Mouse (Mus musculus) forebrain, embryonic 10.5 days (tissue): ENCODE data around the gene Olfml2a. TPM values are rescaled to one million over a fixed set of nuclear protein-coding genes. Genes with fewer than 3 reads are reported as not detected.

Experiments
- DNase-seq: peaks from one replicate; pipeline ENCODE4 v3.0.0-alpha.2; 2017; ENCODE audit warnings: low spot score; ENCODE audit errors: extremely low spot score
- H3K27ac ChIP-seq: fragments of 300-500 bp; sonication (generic); 2 replicates; pipeline ENCODE4 v1.5.1; 2016; ENCODE audit warnings: mild to moderate bottlenecking
- H3K27me3 ChIP-seq: fragments of 300-500 bp; sonication (generic); 2 replicates; pipeline ENCODE4 v1.6.1; 2016; ENCODE audit warnings: mild to moderate bottlenecking; ENCODE audit not compliant: poor library complexity, severe bottlenecking
- H3K36me3 ChIP-seq: fragments of 300-500 bp; sonication (generic); replicated peaks from 2 replicates; pipeline ENCODE4 v1.6.1; 2016; ENCODE audit warnings: mild to moderate bottlenecking, moderate library complexity
- H3K4me1 ChIP-seq: fragments of 300-500 bp; sonication (generic); 2 replicates; pipeline ENCODE4 v1.6.1; 2016
- H3K4me3 ChIP-seq: fragments of 300-500 bp; sonication (generic); 2 replicates; pipeline ENCODE4 v1.5.1; 2016; ENCODE audit warnings: mild to moderate bottlenecking, moderate library complexity
- H3K9me3 ChIP-seq: fragments of 300-500 bp; sonication (generic); 2 replicates; pipeline ENCODE4 v1.6.1; 2016; ENCODE audit warnings: mild to moderate bottlenecking, moderate library complexity
- WGBS: fragments of 180-500 bp; shearing (Covaris S2); methylation state at CpG from one replicate; pipeline ENCODE4 v1.1.7; 2016; 5-methylcytosine and 5-hydroxymethylcytosine counted together
- polyA plus RNA-seq: library from polyadenylated mRNA; unstranded; fragments of >200 nt; fragmentation: Nextera tagmentation; extraction: Ambion mirVana; gene quantifications from 2 replicates; pipeline ENCODE4 v1.2.1, GENCODE M21; 2016

Gene Olfml2a
- polyA plus RNA-seq, 1 experiment from 2014 or later = 1.2 TPM

GRCm38 (mm10) chr2:38943161-38943560 is 11.4 kb downstream of the Olfml2a start:
- no peaks in the 10 kb centered on the region for H3K4me1 ChIP-seq
- WGBS = 91% methylated on average over 5 of the region's 5 CpGs

GRCm38 (mm10) chr2:38943977-38944376 is 12.2 kb downstream of the Olfml2a start:
- no peaks in the 10 kb centered on the region for H3K9me3 ChIP-seq
- 44% methylated on average over 2 of the region's 2 CpGs for WGBS
- no peaks in the 10 kb centered on the region for H3K27me3 ChIP-seq
- no peak overlapping the region for H3K4me3 ChIP-seq
- H3K27ac ChIP-seq = no peak overlapping the region
- H3K4me1 ChIP-seq = no peaks in the 10 kb centered on the region
- DNase-seq = no peak
- no peaks in the 10 kb centered on the region for H3K36me3 ChIP-seq

More at GRCm38 (mm10) chr2:38943161-38943560, 11.4 kb downstream of the Olfml2a start:
- H3K4me3 ChIP-seq = no peak overlapping the region
- H3K27me3 ChIP-seq = no peaks in the 10 kb centered on the region
- H3K9me3 ChIP-seq = no peaks in the 10 kb centered on the region
- H3K36me3 ChIP-seq = no peaks in the 10 kb centered on the region
- DNase-seq = no peak
- no peak overlapping the region for H3K27ac ChIP-seq

GRCm38 (mm10) chr2:38944460-38945161 is 12.8 kb downstream of the Olfml2a start:
- 92% methylated on average over 3 of the region's 3 CpGs for WGBS
- Histone ChIP-seq H3K27ac (no peak overlapping the region), H3K4me1 (no peaks in the 10 kb centered on the region), H3K9me3 (no peaks in the 10 kb centered on the region), H3K27me3 (no peaks in the 10 kb centered on the region), H3K36me3 (no peaks in the 10 kb centered on the region), H3K4me3 (no peak overlapping the region)
- no peak for DNase-seq

GRCm38 (mm10) chr2:38947566-38947965 is 15.8 kb downstream of the Olfml2a start:
- Histone ChIP-seq H3K36me3 (no peaks in the 10 kb centered on the region), H3K27ac (no peak overlapping the region), H3K4me3 (no peak overlapping the region), H3K27me3 (no peaks in the 10 kb centered on the region), H3K9me3 (no peaks in the 10 kb centered on the region), H3K4me1 (no peaks in the 10 kb centered on the region)
- 79% methylated on average over 7 of the region's 7 CpGs for WGBS
- no peak for DNase-seq

- no peak overlapping the region for H3K4me3 ChIP-seq
- no peaks in the 10 kb centered on the region for H3K36me3 ChIP-seq
- no peak for DNase-seq
- WGBS = 87% methylated on average over 7 of the region's 7 CpGs
- H3K27me3 ChIP-seq = no peaks in the 10 kb centered on the region
- H3K27ac ChIP-seq = no peak overlapping the region
- H3K4me1 ChIP-seq = no peaks in the 10 kb centered on the region
- no peaks in the 10 kb centered on the region for H3K9me3 ChIP-seq
Measured at GRCm38 (mm10) chr2:38950281-38950719, 18.5 kb downstream of the Olfml2a start.

GRCm38 (mm10) chr2:38953152-38953883 is 21.5 kb downstream of the Olfml2a start:
- Histone ChIP-seq H3K27ac (no peak overlapping the region), H3K9me3 (no peaks in the 10 kb centered on the region), H3K4me1 (no peaks in the 10 kb centered on the region), H3K4me3 (no peak overlapping the region), H3K27me3 (no peaks in the 10 kb centered on the region), H3K36me3 (no peaks in the 10 kb centered on the region)
- WGBS = 82% methylated on average over 5 of the region's 5 CpGs
- no peak for DNase-seq

GRCm38 (mm10) chr2:38956062-38956461 is 24.3 kb downstream of the Olfml2a start:
- no peak for DNase-seq
- H3K27me3 ChIP-seq = no peaks in the 10 kb centered on the region
- H3K36me3 ChIP-seq = no peaks in the 10 kb centered on the region
- 88% methylated on average over 2 of the region's 2 CpGs for WGBS
- no peak overlapping the region for H3K27ac ChIP-seq
- no peak overlapping the region for H3K4me3 ChIP-seq
- no peaks in the 10 kb centered on the region for H3K9me3 ChIP-seq
- H3K4me1 ChIP-seq = no peaks in the 10 kb centered on the region

- DNase-seq = no peak
- no peak overlapping the region for H3K4me3 ChIP-seq
- 86% methylated on average over 5 of the region's 5 CpGs for WGBS
- H3K27ac ChIP-seq = no peak overlapping the region
- no peaks in the 10 kb centered on the region for H3K4me1 ChIP-seq
- H3K9me3 ChIP-seq = no peaks in the 10 kb centered on the region
- H3K27me3 ChIP-seq = no peaks in the 10 kb centered on the region
- no peaks in the 10 kb centered on the region for H3K36me3 ChIP-seq
Measured at GRCm38 (mm10) chr2:38957671-38958223, 26.0 kb downstream of the Olfml2a start.

GRCm38 (mm10) chr2:38964198-38964597 is 32.4 kb downstream of the Olfml2a start:
- Histone ChIP-seq H3K27me3 (no peaks in the 10 kb centered on the region), H3K27ac (no peak overlapping the region), H3K4me1 (no peaks in the 10 kb centered on the region), H3K36me3 (no peaks in the 10 kb centered on the region), H3K4me3 (no peak overlapping the region), H3K9me3 (no peaks in the 10 kb centered on the region)
- WGBS = 58% methylated on average over 4 of the region's 4 CpGs
- no peak for DNase-seq

- Histone ChIP-seq H3K4me3 (no peak overlapping the region), H3K4me1 (no peaks in the 10 kb centered on the region), H3K36me3 (no peaks in the 10 kb centered on the region), H3K27me3 (no peaks in the 10 kb centered on the region), H3K9me3 (no peaks in the 10 kb centered on the region), H3K27ac (no peak overlapping the region)
- 88% methylated on average over 2 of the region's 2 CpGs for WGBS
- no peak for DNase-seq
Measured at GRCm38 (mm10) chr2:38969650-38970049, 37.9 kb downstream of the Olfml2a start.

GRCm38 (mm10) chr2:38970057-38970456 is 38.3 kb downstream of the Olfml2a start:
- Histone ChIP-seq H3K36me3 (no peaks in the 10 kb centered on the region), H3K9me3 (no peaks in the 10 kb centered on the region), H3K27ac (no peak overlapping the region), H3K4me1 (no peaks in the 10 kb centered on the region), H3K4me3 (no peak overlapping the region), H3K27me3 (no peaks in the 10 kb centered on the region)
- DNase-seq = no peak
- WGBS = 83% methylated on average over 5 of the region's 5 CpGs

GRCm38 (mm10) chr2:38973223-38973622 is 41.4 kb downstream of the Olfml2a start:
- WGBS = 50% methylated on average over 2 of the region's 2 CpGs
- H3K4me3 ChIP-seq = no peak overlapping the region
- H3K27me3 ChIP-seq = no peaks in the 10 kb centered on the region
- peaks cover 7% of the 10 kb centered on the region for H3K4me1 ChIP-seq
- no peaks in the 10 kb centered on the region for H3K9me3 ChIP-seq
- H3K36me3 ChIP-seq = no peaks in the 10 kb centered on the region
- H3K27ac ChIP-seq = no peak overlapping the region
- no peak for DNase-seq

GRCm38 (mm10) chr2:38973701-38974100 is 41.9 kb downstream of the Olfml2a start:
- no peaks in the 10 kb centered on the region for H3K9me3 ChIP-seq
- WGBS = 84% methylated on average over 7 of the region's 7 CpGs

More at GRCm38 (mm10) chr2:38973701-38974100, 41.9 kb downstream of the Olfml2a start:
- no peak for DNase-seq
- no peak overlapping the region for H3K4me3 ChIP-seq
- no peaks in the 10 kb centered on the region for H3K36me3 ChIP-seq
- H3K4me1 ChIP-seq = peaks cover 7% of the 10 kb centered on the region
- no peak overlapping the region for H3K27ac ChIP-seq
- no peaks in the 10 kb centered on the region for H3K27me3 ChIP-seq
